7 mouse cellular contexts compared by ENCODE assay signal in the genomic region with DNA sequence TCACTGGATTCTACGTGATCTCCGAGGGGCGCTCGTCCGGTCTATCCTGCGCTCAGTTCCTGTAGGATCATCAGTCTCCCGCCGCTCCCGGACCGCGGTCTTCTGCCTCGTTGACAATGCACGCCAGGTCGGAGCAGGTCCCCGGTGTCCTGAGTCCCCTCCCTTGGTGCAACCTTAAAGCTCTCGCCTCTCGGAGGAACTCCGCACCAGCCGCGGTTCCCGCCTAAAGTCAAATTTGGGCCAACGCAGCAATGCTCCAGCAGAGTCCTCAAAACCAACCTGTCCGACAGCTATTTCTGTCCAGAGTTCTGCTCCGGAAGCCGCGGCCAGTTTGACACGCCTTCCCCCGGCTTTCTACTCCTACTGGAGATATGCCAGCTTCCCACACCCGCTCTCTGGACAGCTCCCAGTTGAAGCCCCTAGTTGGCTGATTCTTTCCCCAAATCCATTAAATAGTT. TPM values are rescaled to one million over a fixed set of nuclear protein-coding genes. Genes with fewer than 3 reads are reported as not detected.
DNase-seq lines count a peak whose midpoint lies in the region; ATAC-seq and TF ChIP-seq lines count a peak whose summit lies in the region.

A gene (minus strand): TSS at position 288 of the 458 bp plus-strand sequence.

- peak within 1 kb of the TSS; percentile 79 for H3K4me2 ChIP-seq in intestine, embryonic 14.5 days (ENCODE audit: low read length)
- peak within 1 kb of the TSS; percentile 77 for H3K4me2 ChIP-seq in liver, postnatal 0 days (ENCODE audit: low read depth, low read length)
- H3K4me2 ChIP-seq in neural tube, embryonic 12.5 days (replicated peaks), result peak within 1 kb of the TSS; percentile 81

- H3K27ac ChIP-seq in brown adipose tissue, adult 24 weeks (replicated peaks; ENCODE audit: low read depth, low read length), result peak within 1 kb of the TSS; percentile 81
- no peak within 1 kb of the TSS for H3K27ac ChIP-seq in intestine, embryonic 14.5 days (ENCODE audit: low read depth)
- peak within 1 kb of the TSS; percentile 71 for H3K27ac ChIP-seq in liver, postnatal 0 days (ENCODE audit: low read depth)
- no peak within 1 kb of the TSS for H3K27ac ChIP-seq in neural tube, embryonic 12.5 days

- intact Hi-C loops in gastrocnemius, postnatal 14 days (cut with DNase I; ENCODE audit: low total_unique reads), result no loop called here

- no peaks in the 10 kb centered on the region for H3K4me1 ChIP-seq in brown adipose tissue, adult 24 weeks (ENCODE audit: control insufficient read depth, insufficient read depth, insufficient read length, low read length)
- 0 out of 2 replicates have a peak, but pooled peaks cover 5% of the 10 kb centered on the region for H3K4me1 ChIP-seq in intestine, embryonic 14.5 days (replicated peaks; ENCODE audit: control insufficient read depth, insufficient read depth, low read length)
- 0 out of 2 replicates have a peak, but pooled peaks cover 2% of the 10 kb centered on the region for H3K4me1 ChIP-seq in liver, postnatal 0 days (ENCODE audit: insufficient read depth)
- H3K4me1 ChIP-seq in neural tube, embryonic 12.5 days, result 0 out of 2 replicates have a peak, but pooled peaks cover 5% of the 10 kb centered on the region

- no peaks in the 10 kb centered on the region for H3K9me3 ChIP-seq in intestine, embryonic 14.5 days (ENCODE audit: control insufficient read depth, low read length)
- no peaks in the 10 kb centered on the region for H3K9me3 ChIP-seq in liver, postnatal 0 days (ENCODE audit: low read length)
- H3K9me3 ChIP-seq in neural tube, embryonic 12.5 days, result no peaks in the 10 kb centered on the region

- peaks cover 8% of the 10 kb centered on the region; the same call in 1 of the 2 replicates for H3K27me3 ChIP-seq in intestine, embryonic 14.5 days (replicated peaks; ENCODE audit: control insufficient read depth, insufficient read depth, low read length)
- H3K27me3 ChIP-seq in liver, postnatal 0 days (ENCODE audit: insufficient read depth, low read length), result no peaks in the 10 kb centered on the region
- H3K27me3 ChIP-seq in neural tube, embryonic 12.5 days (replicated peaks), result peaks cover 12% of the 10 kb centered on the region

- H3K36me3 ChIP-seq in intestine, embryonic 14.5 days (ENCODE audit: control insufficient read depth, insufficient read depth, low read length), result no peaks in the 10 kb centered on the region
- H3K36me3 ChIP-seq in liver, postnatal 0 days (replicated peaks; ENCODE audit: insufficient read depth, low read length), result no peaks in the 10 kb centered on the region
- no peaks in the 10 kb centered on the region for H3K36me3 ChIP-seq in neural tube, embryonic 12.5 days

- DNase-seq in NIH3T3 (ENCODE audit: low read depth), result peak; percentile 83
- DNase-seq in gastrocnemius, postnatal 14 days, result peak; percentile 35
- DNase-seq in intestine, embryonic 14.5 days (ENCODE audit: low spot score), result peak; percentile 78
- peak; percentile 65 for DNase-seq in liver, postnatal 0 days
- DNase-seq in thymus, postnatal 4 days, result peak; percentile 45

- peak within 1 kb of the TSS; percentile 80 for H3K4me3 ChIP-seq in brown adipose tissue, adult 24 weeks (ENCODE audit: insufficient read depth, low read depth, low read length)
- peak within 1 kb of the TSS; percentile 43 for H3K4me3 ChIP-seq in intestine, embryonic 14.5 days (ENCODE audit: low read depth, low read length)
- H3K4me3 ChIP-seq in liver, postnatal 0 days (ENCODE audit: low read depth, low read length), result peak within 1 kb of the TSS; percentile 51
- peak within 1 kb of the TSS; percentile 39 for H3K4me3 ChIP-seq in neural tube, embryonic 12.5 days

- TF ChIP-seq EP300 in liver, postnatal 0 days (IDR thresholded peaks at IDR 0.05; ENCODE audit: low read depth), result no peak

- 0 out of 2 replicates have a peak within 1 kb of the TSS, but pooled peaks have one; percentile 11 for H3K9ac ChIP-seq in intestine, embryonic 14.5 days (ENCODE audit: low read length)
- peak within 1 kb of the TSS; percentile 45 for H3K9ac ChIP-seq in liver, postnatal 0 days (replicated peaks)
- peak within 1 kb of the TSS; percentile 44; the same call in 1 of the 2 replicates for H3K9ac ChIP-seq in neural tube, embryonic 12.5 days

- no peak for TF ChIP-seq CTCF in liver, postnatal 0 days (IDR thresholded peaks at IDR 0.05; ENCODE audit: low read depth)

- WGBS in intestine, embryonic 14.5 days, result under 1% methylated on average over 29 of the region's 29 CpGs
- 1% methylated on average over 29 of the region's 29 CpGs for WGBS in liver, postnatal 0 days (ENCODE audit: insufficient replicate concordance)
- 1% methylated on average over 29 of the region's 29 CpGs for WGBS in neural tube, embryonic 12.5 days

- 0 out of 2 replicates have a peak, but pooled peaks have one; percentile 43 for ATAC-seq in intestine, embryonic 14.5 days (replicated peaks; ENCODE audit: low FRiP score, low TSS enrichment, low read depth)
- ATAC-seq in liver, postnatal 0 days, result peak; percentile 71
- no peak for ATAC-seq in neural tube, embryonic 12.5 days (ENCODE audit: low FRiP score, low read depth)

RNA-seq across cellular contexts. Expression of the gene that starts here (rescaled TPM):
- polyA plus RNA-seq in brown adipose tissue, adult 24 weeks (2012; ENCODE audit: insufficient read depth, insufficient read length, missing spikeins), result 2.7 and 2.8 TPM in 2 replicates
- total RNA-seq in gastrocnemius, postnatal 14 days (2021), result 1 to 10 TPM; 1.1 to 1.5 TPM
- polyA plus RNA-seq in intestine, embryonic 14.5 days (2014; fragmentation: Nextera tagmentation; extraction: Ambion mirVana), result 1.5 and 1.7 TPM in 2 replicates
- 4.7 and 5.2 TPM in 2 replicates for polyA plus RNA-seq in liver, postnatal 0 days (2015; fragmentation: Nextera tagmentation; extraction: Ambion mirVana)
- polyA plus RNA-seq in neural tube, embryonic 12.5 days (2016; fragmentation: Nextera tagmentation; extraction: Ambion mirVana), result 0.22 and 0.47 TPM in 2 replicates

Comparison
In these comparisons a context has a peak if more than half of its experiments do, and no peak if none do; other contexts are left out.
1. H3K27ac ChIP-seq: peak in brown adipose tissue, adult 24 weeks (single experiment) and liver, postnatal 0 days (single experiment); none in intestine, embryonic 14.5 days (single experiment) and neural tube, embryonic 12.5 days (single experiment).
2. Peak in every context shown above with its lines, with median percentiles within 50 percentile points of each other: DNase-seq, H3K4me3 ChIP-seq, H3K4me2 ChIP-seq and H3K9ac ChIP-seq.